Mouse (Mus musculus) cortical plate, adult 2 months (tissue): Measurements from ENCODE around the gene Papola.

Experiments used
- CTCF ChIP-seq: fragments of 200-500 bp; IDR thresholded peaks from 2 replicates; pipeline ENCODE4 v1.5.1; 2011; ENCODE audit warnings: mild to moderate bottlenecking, control low read depth, low read length; ENCODE audit not compliant: insufficient read depth; ENCODE audit errors: extremely low read depth
- POLR2A ChIP-seq: fragments of 200-500 bp; IDR thresholded peaks from 2 replicates; pipeline ENCODE4 v1.6.1; 2011; ENCODE audit warnings: mild to moderate bottlenecking, low read length, control low read depth; ENCODE audit not compliant: insufficient read depth; ENCODE audit errors: extremely low read depth

- no peak for TF ChIP-seq POLR2A
- no peak; the same call in 1 of the 2 replicates for TF ChIP-seq CTCF
Measured at GRCm38 (mm10) chr12:105839096-105839495, 54.6 kb downstream of the Papola start.
